Mouse (Mus musculus) G1E (cell line): ENCODE data around the gene Slc25a19.

ENCODE experiments used
- CTCF ChIP-seq: IDR thresholded peaks from 2 replicates; pipeline ENCODE4 v1.5.1; 2012; ENCODE audit warnings: low read depth, low read length, inconsistent platforms, mixed read lengths
- GATA1 ChIP-seq: IDR thresholded peaks from 2 replicates; pipeline ENCODE4 v1.6.1; 2012; ENCODE audit warnings: borderline replicate concordance, low read length, inconsistent platforms, mixed read lengths
- GATA2 ChIP-seq: IDR thresholded peaks from 2 replicates; pipeline ENCODE4 v1.6.1; 2012; ENCODE audit warnings: low read depth, low read length, inconsistent platforms, borderline replicate concordance
- POLR2AphosphoS5 ChIP-seq: IDR thresholded peaks from 2 replicates; pipeline ENCODE4 v1.6.1; 2012; ENCODE audit warnings: low read depth, low read length, inconsistent platforms; ENCODE audit not compliant: insufficient replicate concordance
- TAL1 ChIP-seq: conservative IDR thresholded peaks from 2 replicates; pipeline ENCODE4 v1.6.1; 2012; ENCODE audit warnings: low read depth, low read length, inconsistent platforms, mixed read lengths

DNA sequence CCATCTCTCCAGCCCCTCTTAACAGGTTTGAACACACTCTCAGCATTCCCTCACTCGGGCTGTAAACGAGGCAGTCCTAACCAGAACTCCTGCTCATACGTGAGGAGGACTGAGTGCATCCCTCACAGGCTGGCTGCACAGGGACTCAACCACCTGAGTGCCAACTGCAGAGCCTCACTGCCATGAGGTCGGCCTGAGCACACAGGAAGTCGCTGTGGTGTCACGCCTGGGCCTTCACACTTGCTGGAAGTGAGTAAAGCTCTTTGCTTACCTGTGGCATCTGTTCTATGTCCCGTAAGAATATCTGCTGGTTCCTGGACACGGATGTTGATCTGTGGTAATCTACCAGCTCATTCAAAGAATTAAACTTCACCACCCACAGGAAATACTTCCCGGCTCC lies 18.3 kb upstream of the Slc25a19 start:
- TF ChIP-seq CTCF (no peak), GATA1 (no peak), TAL1 (no peak), GATA2 (no peak), POLR2AphosphoS5 (no peak)
